Mouse (Mus musculus) spleen, adult 12 weeks (tissue): ENCODE results near the gene Grin2b.

Experiments
- DNase-seq: peaks from one replicate; pipeline ENCODE4 v3.0.0; 2022; ENCODE audit warnings: low spot score

Gene Grin2b

GRCm38 (mm10) chr6:136100241-136100640 is 73.1 kb downstream of the Grin2b start:
- DNase-seq, result no peak

- no peak for DNase-seq
Measured at GRCm38 (mm10) chr6:136096269-136096668, 77.0 kb downstream of the Grin2b start.

- no peak for DNase-seq
Measured at GRCm38 (mm10) chr6:136079991-136080734, 93.1 kb downstream of the Grin2b start.

GRCm38 (mm10) chr6:136072326-136073054 is 100.8 kb downstream of the Grin2b start:
- no peak for DNase-seq

GRCm38 (mm10) chr6:136070101-136070500 is 103.2 kb downstream of the Grin2b start:
- no peak for DNase-seq

GRCm38 (mm10) chr6:136053346-136053745 is 120.0 kb downstream of the Grin2b start:
- DNase-seq, result no peak

- no peak for DNase-seq
Measured at GRCm38 (mm10) chr6:136050346-136050745, 123.0 kb downstream of the Grin2b start.

GRCm38 (mm10) chr6:136048084-136048483 is 125.2 kb downstream of the Grin2b start:
- DNase-seq, result no peak

GRCm38 (mm10) chr6:136046091-136046490 is 127.2 kb downstream of the Grin2b start:
- no peak for DNase-seq

- no peak for DNase-seq
Measured at GRCm38 (mm10) chr6:136044461-136044860, 128.8 kb downstream of the Grin2b start.

- DNase-seq, result no peak
Measured at GRCm38 (mm10) chr6:136042375-136042774, 130.9 kb downstream of the Grin2b start.

GRCm38 (mm10) chr6:136041821-136042220 is 131.5 kb downstream of the Grin2b start:
- no peak for DNase-seq

GRCm38 (mm10) chr6:136040931-136041330 is 132.4 kb downstream of the Grin2b start:
- DNase-seq, result no peak

GRCm38 (mm10) chr6:136029235-136029939 is 143.9 kb downstream of the Grin2b start:
- no peak for DNase-seq

- no peak for DNase-seq
Measured at GRCm38 (mm10) chr6:136026936-136027335, 146.4 kb downstream of the Grin2b start.

- DNase-seq, result no peak
Measured at GRCm38 (mm10) chr6:136025801-136026200, 147.5 kb downstream of the Grin2b start.

- no peak for DNase-seq
Measured at GRCm38 (mm10) chr6:136020460-136020859, 152.9 kb downstream of the Grin2b start.

GRCm38 (mm10) chr6:136018962-136019361 is 154.3 kb downstream of the Grin2b start:
- DNase-seq, result no peak

GRCm38 (mm10) chr6:136013556-136014380 is 159.5 kb downstream of the Grin2b start:
- DNase-seq, result no peak

GRCm38 (mm10) chr6:136011533-136011932 is 161.8 kb downstream of the Grin2b start:
- DNase-seq, result no peak

- no peak for DNase-seq
Measured at GRCm38 (mm10) chr6:136011038-136011311, 162.3 kb downstream of the Grin2b start.
